Mouse (Mus musculus) small intestine, adult 2 months (tissue): Measurements from ENCODE around the gene Neurog2.

Experiments
- CTCF ChIP-seq: fragments of 200-500 bp; IDR thresholded peaks from 2 replicates; pipeline ENCODE4 v1.5.1; 2012; ENCODE audit warnings: low read depth, mild to moderate bottlenecking, control low read depth, inconsistent platforms, low read length, moderate library complexity, mixed read lengths; ENCODE audit not compliant: insufficient replicate concordance, insufficient read length; ENCODE audit errors: extremely low read depth
- POLR2A ChIP-seq: fragments of 200-500 bp; IDR thresholded peaks from 2 replicates; pipeline ENCODE4 v1.6.1; 2012; ENCODE audit warnings: low read depth, mild to moderate bottlenecking, control low read depth, inconsistent platforms, low read length, moderate library complexity

DNA sequence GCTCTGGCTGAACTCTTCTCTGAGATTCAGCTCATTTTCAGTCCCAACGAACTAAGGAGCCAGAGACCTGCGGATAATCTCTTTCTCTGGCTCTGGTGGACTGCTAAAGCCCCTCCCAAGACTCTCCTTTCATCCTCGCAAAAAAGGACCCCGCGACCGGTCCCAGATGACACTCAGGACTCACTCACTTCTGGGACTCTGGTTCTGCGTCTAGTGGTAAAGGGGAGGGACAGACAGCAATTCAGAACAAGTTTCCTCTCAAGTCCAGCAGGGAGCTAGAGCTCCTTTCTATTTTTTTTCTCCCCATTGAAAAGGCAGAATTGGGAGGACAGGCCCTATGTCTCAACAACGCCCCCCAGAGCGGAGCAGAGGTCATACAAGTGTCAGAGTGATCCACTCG, 1.4 kb upstream of the Neurog2 start:
- TF ChIP-seq CTCF (no peak), POLR2A (no peak)
